Mouse (Mus musculus) large intestine, adult 2 months (tissue): ENCODE measurements around the gene Ppp1r12b. TPM values are rescaled to one million over a fixed set of nuclear protein-coding genes. Genes with fewer than 3 reads are reported as not detected.

Source experiments
- DNase-seq: peaks from one replicate; pipeline ENCODE4 v3.0.0-alpha.2; 2012; ENCODE audit warnings: low read depth, low spot score
- WGBS: fragments of 180-500 bp; shearing (Covaris S2); methylation state at CpG from one replicate; pipeline ENCODE4 v1.1.7; 2018; 5-methylcytosine and 5-hydroxymethylcytosine counted together
- polyA plus RNA-seq: library from polyadenylated mRNA; depleted of rRNA; stranded (reverse); fragments of >200 nt; gene quantifications from 2 replicates; pipeline ENCODE4 v1.2.3, GENCODE M21; 2012; rRNA removed

Gene Ppp1r12b
- polyA plus RNA-seq = 22.0 and 23.2 TPM in 2 replicates

DNA sequence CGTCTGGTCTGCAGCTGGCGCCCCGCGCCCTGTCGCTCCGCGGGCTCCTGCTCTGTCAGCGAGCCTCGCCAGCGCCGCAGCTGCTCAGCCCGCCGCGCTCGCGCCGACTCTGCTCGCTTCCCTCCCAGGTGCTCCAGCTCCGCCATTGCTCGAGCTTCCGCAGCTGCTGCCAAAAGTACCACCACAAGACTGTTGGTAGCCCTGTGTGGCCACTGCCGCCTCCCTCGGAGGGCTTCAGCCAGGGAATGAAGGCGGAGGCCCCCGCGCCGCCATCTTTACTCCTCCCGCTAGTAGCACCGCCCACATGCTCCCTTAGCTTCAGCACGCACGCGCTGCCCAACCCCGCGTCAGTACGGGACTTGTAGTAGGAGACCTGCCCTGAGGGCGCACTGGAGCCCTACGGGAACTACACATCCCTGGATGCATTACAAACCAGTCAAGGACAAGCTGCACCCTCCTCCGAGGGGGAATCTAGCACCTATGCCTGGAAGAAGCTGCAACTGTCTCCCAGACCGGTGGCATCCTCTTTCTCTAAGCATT, at the start of gene Ppp1r12b:
Gene Ppp1r12b (minus strand): TSS at position 306 of the 540 bp plus-strand sequence.
- under 1% methylated on average over 39 of the region's 39 CpGs for WGBS
- peak; percentile 80 for DNase-seq

DNA sequence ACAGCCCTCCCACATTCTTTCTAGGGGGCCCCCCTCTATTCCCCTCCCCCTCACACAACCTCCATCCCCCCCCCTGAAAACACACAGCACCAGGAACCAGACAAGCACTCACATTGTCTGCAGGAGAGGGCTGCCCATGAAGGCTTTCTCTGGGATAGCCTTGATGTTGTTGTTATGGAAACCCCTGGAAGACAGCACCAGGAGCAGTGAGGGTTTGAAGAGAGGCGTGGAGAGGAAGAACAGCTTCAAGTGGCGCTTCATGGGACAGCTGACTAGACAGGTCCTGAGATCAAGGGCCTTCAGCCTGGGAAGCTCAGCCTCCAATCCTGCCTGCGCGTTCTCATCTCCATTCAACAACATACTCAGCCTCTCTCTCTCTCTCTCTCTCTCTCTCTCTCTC, 47.6 kb upstream of the Ppp1r12b start:
- no peak for DNase-seq
- WGBS = 54% methylated on average over 4 of the region's 4 CpGs

GRCm38 (mm10) chr1:135000527-135000926, 44.8 kb upstream of the Ppp1r12b start:
- WGBS = 61% methylated on average over 9 of the region's 9 CpGs
- DNase-seq = no peak

DNA sequence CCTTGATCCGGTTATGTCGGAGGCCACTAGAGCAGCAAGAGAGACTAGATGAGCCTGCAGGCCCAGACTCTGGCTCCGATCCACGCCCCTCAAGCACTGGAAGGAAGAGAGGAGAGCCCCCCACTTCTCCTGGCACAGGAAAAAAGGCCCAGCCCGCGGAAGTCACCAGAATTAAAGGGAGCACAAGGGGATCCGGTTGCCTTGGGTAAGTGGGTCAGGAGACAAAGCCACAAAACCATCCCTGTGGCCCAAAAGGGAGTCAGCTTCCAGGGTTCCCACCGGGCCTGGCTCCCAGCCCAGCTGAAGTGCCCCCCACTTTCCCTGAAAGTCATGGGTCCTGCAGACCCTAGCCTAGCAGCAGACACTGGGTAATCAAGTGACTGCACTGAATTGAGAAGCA, 42.5 kb upstream of the Ppp1r12b start:
- 85% methylated on average over 8 of the region's 8 CpGs for WGBS
- DNase-seq = no peak

- WGBS = 77% methylated on average over 5 of the region's 5 CpGs
- DNase-seq = no peak
Observed at GRCm38 (mm10) chr1:134997568-134997967, 41.8 kb upstream of the Ppp1r12b start.

DNA sequence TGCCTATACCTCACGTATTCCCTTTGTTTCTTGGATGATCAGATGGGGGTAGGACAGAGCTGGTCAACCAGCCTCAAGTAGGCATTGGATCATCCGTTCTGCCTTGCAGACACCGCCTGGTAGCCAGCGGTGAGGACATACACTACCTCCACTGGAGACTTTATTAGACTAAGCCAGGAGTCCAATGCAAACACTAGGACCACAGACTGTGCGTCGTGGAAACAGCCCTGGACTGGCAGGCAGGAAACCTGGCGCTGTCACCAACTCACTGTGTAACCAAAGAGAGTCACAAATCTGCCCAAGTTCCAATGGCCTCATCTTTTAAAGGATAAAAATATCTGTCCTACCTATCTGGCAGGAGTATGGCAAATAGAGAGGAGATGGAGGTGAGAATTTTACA, 40.7 kb upstream of the Ppp1r12b start:
- 71% methylated on average over 7 of the region's 7 CpGs for WGBS
- DNase-seq = no peak

GRCm38 (mm10) chr1:134995954-134996353, 40.2 kb upstream of the Ppp1r12b start:
- DNase-seq = no peak
- WGBS = 0% methylated on average over 1 of the region's 1 CpGs

- 83% methylated on average over 4 of the region's 4 CpGs for WGBS
- no peak for DNase-seq
Observed at GRCm38 (mm10) chr1:134995437-134995836, 39.7 kb upstream of the Ppp1r12b start.

DNA sequence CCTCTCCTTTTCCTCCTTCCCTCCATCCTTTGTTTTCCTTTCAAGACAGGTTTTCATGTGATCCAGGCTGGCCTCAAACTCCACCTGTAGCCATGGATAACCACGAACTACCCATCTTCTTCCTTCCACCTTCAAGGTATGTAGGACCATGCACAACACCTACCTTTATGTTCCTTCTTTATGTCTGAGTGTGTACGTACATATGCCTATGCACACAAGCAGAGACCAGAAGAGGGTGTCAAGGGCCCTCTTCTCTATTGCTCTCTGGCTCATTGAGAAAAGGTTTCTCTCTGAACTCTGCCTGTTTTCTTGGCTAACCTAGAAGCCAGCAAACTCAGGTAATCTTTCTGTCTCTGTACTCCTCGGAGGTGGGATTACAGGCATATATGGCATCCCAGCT, 39.0 kb upstream of the Ppp1r12b start:
- WGBS = 76% methylated on average over 3 of the region's 3 CpGs
- DNase-seq = no peak

GRCm38 (mm10) chr1:134992046-134992645, 36.4 kb upstream of the Ppp1r12b start:
- no peak for DNase-seq
- WGBS = 48% methylated on average over 8 of the region's 8 CpGs

DNA sequence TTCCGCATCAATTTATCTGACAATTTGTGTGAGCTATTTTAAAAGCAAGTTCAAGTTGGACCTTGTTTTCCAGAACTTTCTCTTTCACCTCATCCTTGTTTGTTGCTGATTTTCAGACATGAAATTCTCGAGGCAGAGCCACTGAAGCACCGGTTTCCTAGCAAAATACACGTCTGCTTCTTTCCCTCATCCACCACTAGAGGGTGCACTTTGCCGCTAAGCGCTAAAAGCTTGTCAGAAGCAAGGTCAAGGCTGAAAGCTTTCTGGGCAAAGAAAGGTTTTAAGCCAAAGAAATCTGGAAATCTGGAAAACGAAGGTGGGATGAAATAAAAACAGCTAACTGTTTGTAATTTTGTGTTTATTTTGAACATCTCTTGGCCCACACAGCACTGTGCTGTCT, 33.6 kb upstream of the Ppp1r12b start:
- DNase-seq = peak; percentile 46
- 9% methylated on average over 7 of the region's 7 CpGs for WGBS

- no peak for DNase-seq
- 11% methylated on average over 14 of the region's 14 CpGs for WGBS
Observed at GRCm38 (mm10) chr1:134987962-134988341, 32.2 kb upstream of the Ppp1r12b start.

- peak; percentile 4 for DNase-seq
- 29% methylated on average over 48 of the region's 48 CpGs for WGBS
Observed at GRCm38 (mm10) chr1:134987173-134987961, 31.6 kb upstream of the Ppp1r12b start.

DNA sequence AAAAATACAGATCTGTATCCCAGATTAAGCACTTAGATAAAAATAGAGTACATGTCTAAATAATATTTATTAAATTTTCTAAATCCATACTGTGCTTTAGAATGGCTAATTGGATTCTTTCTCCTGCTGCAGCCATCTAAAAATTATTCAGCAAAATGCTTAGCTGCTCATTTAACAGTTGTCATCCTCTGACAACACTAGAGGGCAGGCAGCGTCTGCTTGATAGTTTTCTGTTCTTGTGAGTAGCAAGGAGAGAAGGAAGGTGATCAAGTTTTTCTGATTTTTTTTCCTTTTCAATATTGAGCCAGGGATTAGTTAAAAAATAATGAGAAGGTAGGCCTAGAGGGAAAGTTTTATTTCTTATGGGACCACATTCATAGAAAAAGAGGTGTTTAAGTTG, 17.2 kb upstream of the Ppp1r12b start:
- DNase-seq = no peak
- WGBS = 79% methylated on average over 1 of the region's 1 CpGs

GRCm38 (mm10) chr1:134965430-134965829, 9.7 kb upstream of the Ppp1r12b start:
- no peak for DNase-seq
- WGBS = 96% methylated on average over 2 of the region's 2 CpGs

- no peak for DNase-seq
- WGBS = under 1% methylated on average over 11 of the region's 11 CpGs
Observed at GRCm38 (mm10) chr1:134962821-134963220, 7.1 kb upstream of the Ppp1r12b start.

DNA sequence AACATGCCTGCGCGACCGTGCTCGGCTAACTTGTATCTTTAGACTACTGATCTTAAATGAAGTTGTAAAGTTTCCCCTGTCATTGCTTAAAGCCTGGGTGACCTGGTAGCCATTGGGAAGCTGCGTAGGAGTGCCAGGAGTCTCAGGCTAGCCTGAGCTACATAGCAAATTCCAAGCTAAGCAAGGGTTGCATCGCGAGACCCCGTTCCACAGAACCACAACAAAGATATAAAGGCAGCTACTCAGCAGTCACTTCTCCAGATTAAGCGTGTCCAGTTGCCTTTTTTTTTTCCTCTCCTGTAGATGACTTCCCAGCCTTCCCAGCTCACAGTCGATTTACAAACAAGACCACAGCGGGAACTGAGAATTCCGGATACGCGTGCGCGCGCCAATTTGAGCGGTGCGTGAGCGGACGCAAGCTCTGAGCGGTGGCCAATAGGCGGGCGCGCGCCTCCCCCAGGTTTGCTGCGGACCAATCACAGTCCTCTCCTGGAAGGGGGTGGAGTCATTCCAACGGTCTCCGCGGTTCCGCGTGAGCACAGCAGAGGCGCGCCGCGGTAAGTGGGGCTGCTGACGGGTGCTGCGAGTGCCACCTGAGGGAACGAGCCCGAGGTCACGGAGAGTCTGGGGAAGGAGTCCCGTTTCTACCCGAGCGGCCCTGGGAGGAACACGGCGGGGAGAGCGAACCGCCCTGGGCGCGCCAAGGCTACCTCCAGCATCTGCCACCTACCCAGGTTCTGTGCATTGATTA, 6.5 kb upstream of the Ppp1r12b start, which contains the start of gene Ube2t:
Gene Ube2t (plus strand): TSS at position 513 of the 751 bp plus-strand sequence.
- 1% methylated on average over 50 of the region's 50 CpGs for WGBS
- peak; percentile 72 for DNase-seq

- no peak for DNase-seq
- 63% methylated on average over 7 of the region's 7 CpGs for WGBS
Observed at GRCm38 (mm10) chr1:134960634-134961033, 4.9 kb upstream of the Ppp1r12b start.

GRCm38 (mm10) chr1:134955050-134955636, 599 bp downstream of the Ppp1r12b start:
- 1% methylated on average over 16 of the region's 16 CpGs for WGBS
- DNase-seq = no peak

DNA sequence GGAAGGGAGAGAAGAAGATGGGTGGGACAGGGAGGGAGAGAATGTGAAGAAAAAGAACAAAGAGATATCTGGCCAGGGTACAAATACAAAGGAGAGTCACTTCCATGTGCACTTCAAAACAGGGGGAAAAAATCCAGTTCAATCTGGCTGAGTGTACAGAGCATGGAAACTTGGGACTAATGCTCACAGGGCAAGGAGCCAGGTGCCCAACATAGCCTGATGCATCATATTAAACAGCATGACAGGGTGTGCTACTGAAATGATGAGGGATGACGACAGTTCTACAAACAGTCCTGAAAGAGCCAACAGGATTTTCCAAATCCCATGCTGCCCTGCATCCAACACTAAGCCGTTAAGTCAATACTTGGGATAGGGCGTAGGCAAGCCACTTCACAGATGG, 5.8 kb downstream of the Ppp1r12b start:
- 74% methylated on average over 3 of the region's 3 CpGs for WGBS
- DNase-seq = no peak
